Mouse (Mus musculus) right cerebral cortex, postnatal 14 days (tissue): ENCODE results near the gene Bclaf1.
A peak's percentile ranks its signal among the peaks of the same experiment; 100 is the strongest.

Source experiments
- DNase-seq: peaks from one replicate; pipeline ENCODE4 v3.0.0; 2022

Gene Bclaf1

GRCm38 (mm10) chr10:20326226-20326625 lies 14.0 kb downstream of the Bclaf1 start:
- DNase-seq = no peak

- no peak for DNase-seq
Observed at GRCm38 (mm10) chr10:20331262-20331661, 19.0 kb downstream of the Bclaf1 start.

DNA sequence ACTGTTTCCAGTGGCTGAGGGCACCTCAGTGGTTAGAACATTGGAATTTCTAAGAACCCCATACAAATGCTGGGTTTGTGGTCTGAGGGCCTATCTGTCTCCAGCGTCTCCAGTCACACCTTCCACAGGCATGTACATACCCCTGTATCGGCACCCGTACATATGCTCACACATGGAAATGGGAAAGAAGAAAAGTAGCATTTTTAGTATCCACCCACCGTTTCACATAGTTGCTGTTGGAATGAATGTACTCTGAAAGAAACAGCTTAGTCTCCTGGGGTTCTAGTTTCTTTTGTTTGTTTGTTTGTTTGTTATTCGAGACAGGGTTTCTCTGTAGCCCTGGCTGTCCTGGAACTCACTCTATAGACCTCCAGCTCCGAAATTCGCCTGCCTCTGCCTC lies 25.6 kb downstream of the Bclaf1 start:
- DNase-seq = no peak

- no peak for DNase-seq
Observed at GRCm38 (mm10) chr10:20345736-20346135, 33.5 kb downstream of the Bclaf1 start.

DNA sequence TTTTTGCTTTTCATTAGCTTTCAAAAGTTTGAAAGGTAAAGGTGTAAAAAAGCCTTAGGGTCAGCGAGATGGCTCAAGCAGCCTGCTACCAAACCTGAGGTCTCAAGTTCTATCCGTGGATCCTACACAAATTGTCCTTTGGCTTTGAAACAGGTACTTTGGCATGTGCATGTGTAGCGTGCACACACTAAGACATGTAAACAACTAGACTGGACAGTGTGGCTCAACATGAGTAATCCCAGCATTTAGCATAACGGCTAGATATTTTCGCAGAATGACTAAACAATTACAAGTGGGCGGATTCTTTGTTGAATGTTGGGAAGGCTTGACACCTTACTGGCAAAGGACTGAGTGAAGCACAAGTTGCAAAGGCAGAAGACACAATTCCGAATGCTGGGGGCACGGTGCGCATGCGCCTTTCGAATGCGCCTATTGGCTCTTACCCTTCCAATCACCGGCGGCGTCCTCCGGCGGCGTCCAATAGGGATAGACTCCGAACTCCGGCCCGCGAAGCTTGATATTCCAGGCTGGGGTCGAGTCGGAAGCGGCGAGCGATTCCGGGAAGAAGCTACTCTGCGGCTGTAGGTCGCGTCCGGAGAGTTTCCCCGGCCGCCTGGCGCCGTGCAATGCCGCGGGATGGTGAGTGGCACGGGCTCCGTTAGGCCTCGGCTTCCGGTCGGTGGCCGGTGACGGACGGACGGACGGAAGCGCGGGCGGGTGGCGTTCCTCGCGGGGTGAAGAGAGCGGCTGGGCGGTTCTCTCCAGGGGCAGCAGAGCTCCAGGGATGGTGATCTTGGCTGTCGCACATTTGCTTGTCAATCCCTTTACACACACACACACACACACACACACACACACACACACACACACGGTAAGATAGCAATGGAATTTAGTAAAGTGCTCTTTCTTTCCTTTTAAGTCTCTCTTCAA lies 35.3 kb downstream of the Bclaf1 start, which contains the start of gene Mtfr2:
Gene Mtfr2, plus strand, starts transcription at position 486 of the 930 bp plus-strand sequence.
- peak; percentile 95 for DNase-seq

DNA sequence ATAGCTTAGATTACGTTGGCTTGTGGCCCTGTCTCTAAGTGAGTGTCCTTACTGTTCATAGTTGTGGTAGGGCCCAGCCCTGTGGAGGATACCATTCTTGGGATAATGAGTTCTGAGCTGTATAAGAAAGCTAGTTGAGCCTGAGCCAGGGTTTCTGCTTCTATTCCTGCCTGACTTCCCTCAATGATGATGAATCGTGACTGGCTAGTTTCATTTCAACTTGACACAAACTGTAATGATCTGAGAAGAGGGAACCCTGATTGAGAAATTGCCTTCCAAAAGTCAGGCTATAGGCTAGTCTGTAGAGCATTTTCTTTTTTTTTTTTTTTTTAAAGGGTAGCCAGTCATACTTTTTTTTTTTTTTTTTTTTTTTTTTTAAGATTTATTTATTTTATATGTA lies 36.6 kb downstream of the Bclaf1 start:
- no peak for DNase-seq

DNA sequence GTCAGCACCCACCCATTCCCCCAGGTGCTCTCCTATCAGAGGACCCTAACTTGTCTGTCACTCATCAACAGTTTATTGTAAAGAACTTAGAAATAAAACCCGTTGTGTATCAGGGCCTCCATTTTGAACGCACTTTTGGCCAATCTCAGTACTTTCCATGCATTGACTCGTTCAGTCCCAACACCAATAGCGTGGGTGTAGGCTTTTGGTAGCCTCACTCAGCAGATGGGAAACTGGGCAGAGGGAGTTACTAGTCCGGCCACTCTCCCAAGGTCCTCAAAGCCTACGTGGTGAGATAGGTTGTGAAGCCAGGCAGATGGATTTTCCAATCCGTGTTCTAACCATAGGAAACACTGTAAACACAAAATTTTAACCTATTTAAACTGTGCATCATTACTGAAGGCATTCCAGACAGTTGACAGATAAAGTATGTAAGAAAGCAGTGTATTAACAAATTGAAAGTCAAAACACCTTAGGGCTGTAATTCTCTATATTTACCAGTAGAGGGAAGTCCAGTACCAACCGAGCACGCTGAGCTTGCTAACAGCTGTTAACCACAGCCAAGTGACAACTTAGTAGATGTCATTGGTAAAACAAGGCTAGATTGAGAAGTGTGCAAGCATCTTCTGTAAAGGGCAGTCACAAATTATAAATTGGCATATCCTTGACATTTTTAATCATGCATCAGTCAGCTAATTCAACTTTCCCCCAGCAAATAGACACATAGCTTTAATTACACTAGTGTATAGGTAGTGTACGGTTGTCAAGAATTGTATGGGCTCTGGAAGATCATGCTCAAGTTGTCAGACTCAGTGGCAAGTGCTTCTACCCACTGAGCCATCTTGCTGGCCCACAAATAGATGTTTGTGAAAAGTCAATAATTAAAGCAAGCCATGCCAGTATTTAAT lies 49.5 kb downstream of the Bclaf1 start:
- no peak for DNase-seq

DNA sequence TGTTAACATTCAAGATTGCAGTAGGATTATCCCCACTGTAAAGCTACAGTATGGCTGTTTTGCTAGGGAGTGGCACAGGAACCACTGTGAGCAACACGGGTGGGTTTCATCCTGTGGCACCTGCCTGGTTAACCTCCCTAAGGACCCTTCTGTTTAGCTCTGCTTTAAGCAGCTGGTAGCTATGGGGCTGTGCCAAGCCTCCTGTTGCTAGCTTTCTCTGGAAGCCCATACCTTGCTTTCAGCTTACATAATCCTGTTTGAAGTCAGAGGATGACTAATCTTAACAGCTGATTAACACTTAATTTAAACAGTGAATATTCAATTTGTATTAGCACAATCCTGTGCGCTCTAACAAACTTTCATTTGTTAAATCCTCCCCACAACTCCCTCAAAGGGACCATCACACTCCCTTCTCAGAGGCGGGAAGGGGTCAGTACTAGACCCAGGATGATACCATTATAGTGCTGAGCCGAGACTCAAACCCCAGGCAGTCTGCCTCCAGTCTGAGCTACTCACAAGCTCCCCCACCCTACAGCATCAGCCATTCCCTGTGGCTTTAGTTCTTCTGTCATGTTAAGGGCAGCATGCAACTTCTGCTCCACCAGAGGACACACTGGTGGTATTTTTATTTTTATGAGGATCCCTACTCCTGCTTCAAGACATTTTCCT lies 50.3 kb downstream of the Bclaf1 start:
- no peak for DNase-seq

DNA sequence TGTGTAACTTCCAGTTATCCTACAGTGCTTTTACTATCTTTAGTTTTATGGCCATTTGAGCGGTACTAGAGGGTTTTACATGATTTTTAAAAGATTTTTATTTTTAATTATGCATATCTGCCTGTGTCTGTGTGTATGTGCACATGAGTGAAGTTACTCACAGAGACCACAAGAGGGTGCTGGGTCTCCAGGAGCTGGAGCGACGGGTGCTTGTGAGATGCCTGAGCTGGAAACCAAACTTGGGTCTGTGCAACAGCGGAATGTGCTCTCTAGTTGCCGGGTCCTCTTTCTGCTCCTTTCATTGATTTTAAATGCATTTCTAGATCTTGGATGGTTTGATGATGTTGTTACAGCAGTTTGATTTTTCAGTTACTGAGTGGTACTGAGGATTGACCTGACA lies 59.8 kb downstream of the Bclaf1 start:
- DNase-seq = no peak

- DNase-seq = no peak
Observed at GRCm38 (mm10) chr10:20377621-20378020, 65.4 kb downstream of the Bclaf1 start.

DNA sequence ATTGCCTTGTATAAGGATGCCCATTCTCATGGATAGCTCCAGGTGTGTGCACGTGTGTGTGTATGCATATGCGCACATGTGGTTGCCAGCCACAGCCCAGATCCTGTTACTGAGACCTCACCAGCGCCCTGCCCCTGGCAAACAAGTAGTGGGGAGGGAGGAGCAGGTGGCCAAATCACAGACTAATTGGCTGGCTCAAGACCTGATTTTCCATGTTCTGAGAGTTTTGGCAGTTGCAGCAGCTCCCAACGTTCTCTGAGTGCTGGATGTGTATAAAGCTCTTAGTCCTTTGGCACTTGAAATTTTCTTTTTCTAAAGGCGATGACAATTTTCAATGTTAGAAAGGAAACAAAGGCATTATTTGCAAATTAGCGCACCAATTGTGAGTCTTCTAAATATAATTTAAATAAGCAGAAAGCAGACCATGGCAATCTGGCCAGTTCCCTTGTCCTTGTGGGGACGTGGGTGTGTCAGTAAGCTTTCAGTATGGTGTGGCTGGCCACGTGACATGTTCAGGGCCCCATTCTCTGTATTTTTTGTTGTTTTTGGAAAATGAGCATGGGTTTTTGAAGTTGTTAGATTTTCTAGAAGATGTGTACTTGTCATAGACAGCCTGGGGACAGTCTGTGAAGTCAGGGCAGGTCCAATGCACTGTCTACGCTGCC lies 66.9 kb downstream of the Bclaf1 start:
- DNase-seq = no peak

DNA sequence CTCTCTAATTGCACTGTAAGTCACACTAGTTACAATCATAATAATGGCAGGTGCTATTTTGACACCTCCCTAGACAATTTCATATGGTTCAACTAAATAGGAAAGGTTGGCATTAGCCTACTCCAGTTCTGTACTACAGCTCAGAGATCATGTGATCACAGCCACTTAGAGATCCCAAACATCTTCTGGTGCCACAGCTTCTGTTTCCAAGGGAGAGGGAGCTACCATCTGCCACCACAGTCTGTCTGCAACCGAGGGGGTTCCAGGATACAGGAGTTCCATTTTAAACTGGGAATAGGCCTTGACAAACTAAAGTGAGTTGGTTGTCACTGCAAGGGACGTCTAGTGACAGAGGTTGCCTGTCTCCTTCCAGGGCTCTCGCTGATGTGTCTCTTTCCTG lies 68.5 kb downstream of the Bclaf1 start:
- peak; percentile 20 for DNase-seq

DNA sequence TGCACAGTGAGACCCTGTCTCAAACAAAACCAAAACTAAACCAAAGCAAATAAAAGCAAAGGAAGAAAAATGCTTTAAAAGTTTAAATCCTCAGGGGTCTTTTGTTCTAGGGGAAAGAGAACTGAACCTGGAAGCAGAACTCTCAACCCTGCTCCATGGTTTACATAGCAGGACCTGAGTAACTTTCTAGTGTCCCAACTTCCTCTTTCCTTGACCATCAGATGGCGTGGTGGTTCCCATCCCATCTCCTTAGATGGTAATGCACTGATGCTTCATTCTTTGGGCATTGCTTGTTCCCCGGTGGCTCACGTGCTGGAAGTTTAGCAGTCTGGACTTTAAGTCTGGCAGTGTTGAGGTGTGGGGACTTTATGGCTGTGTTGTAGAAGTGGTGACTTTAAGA lies 69.1 kb downstream of the Bclaf1 start:
- DNase-seq = no peak

DNA sequence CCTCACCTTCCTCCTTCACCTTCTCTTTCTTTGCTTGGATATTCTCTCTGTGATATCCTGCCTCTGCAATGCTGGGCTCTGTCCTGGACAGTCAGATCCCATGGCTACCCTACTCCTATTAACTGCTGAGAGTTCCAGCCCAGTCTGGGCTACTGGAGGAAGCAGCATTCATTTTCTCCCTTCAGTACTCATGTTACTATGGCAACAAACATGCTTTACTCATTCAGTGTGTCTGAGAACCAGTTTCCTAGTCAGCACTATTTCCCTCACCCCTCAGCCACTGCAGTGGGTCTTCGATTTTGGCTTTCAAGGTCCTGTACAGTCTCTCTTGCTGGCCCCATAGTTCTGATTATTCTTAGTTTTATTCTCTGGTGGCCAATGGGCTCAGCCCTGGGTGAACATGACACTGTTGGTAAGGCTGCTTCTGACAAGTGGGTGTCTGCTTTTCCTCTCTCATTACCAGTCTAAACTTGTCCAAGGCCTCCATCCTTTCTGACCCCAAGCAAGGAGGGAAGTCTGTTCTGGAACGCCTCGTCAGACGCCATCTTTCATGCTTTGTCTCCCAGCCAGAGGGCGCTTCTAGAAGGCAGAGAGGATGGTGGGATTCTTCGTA lies 70.6 kb downstream of the Bclaf1 start:
- DNase-seq = no peak

DNA sequence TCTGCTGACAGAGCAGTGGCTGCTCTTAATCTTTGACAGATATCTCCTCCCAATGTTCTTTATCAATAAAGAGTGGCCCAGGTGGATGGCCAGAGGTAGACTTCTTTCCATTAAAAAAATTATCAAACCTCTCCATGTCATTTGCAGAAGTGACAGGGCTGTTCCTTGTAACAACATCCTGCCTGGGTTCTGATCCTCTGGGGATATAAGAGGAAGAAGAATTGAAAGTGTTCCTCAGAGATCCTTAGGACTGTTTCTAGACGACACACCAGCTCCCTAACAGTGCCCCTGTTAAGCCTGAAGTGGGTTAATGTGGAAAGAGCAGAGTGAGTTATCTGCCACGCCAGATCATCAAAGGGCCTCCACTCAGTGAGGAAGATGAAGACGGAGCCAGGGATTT lies 78.3 kb downstream of the Bclaf1 start:
- DNase-seq = no peak
